Mouse (Mus musculus) kidney, postnatal 25 days (tissue): ENCODE measurements around the gene Rtp4.

ENCODE experiments used
- DNase-seq, 2 experiments: peaks; one replicate each; pipeline ENCODE4 v3.0.0; 2021; ENCODE audit warnings: mixed read lengths in 2 of 2

Gene Rtp4

DNA sequence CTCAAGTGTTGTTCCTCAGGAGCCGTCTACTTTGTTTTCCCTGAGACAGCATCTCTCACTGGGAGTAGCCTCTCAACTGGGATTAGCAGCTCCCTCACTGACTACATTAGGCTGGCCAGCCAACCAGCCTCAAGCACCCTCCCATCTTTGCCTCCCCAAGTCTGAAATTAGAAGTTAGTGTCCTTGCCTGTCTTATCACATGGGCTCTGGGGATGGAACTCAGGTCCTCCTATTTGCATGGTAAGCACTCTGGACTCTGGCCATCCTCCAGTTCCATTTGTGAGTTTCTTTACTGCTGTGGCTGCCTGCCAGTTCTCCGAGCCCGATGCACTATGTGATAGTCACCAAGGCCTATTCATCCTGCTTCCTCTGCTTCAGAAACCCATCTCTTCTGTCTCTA, 4.3 kb upstream of the Rtp4 start:
- DNase-seq: peak; percentile 89

DNA sequence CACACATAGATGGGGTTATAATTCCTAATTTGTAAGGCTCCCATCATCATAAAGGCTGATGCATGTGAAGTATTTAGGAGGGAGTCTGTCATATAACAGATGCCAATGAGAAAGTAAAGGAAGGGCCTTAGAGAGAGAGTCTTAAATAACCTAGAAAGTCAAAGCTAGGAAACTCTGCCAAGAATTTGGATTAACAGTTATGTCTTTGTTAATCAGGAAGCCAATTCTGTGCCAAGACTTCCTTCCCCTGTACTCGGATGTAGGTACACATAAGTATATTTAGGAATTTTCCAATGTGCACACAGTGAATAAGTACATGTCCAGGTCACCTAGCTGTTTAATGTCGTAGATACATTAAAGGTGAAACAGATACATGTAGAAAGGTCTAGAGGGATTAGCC, 3.5 kb upstream of the Rtp4 start:
- DNase-seq: no peak

DNA sequence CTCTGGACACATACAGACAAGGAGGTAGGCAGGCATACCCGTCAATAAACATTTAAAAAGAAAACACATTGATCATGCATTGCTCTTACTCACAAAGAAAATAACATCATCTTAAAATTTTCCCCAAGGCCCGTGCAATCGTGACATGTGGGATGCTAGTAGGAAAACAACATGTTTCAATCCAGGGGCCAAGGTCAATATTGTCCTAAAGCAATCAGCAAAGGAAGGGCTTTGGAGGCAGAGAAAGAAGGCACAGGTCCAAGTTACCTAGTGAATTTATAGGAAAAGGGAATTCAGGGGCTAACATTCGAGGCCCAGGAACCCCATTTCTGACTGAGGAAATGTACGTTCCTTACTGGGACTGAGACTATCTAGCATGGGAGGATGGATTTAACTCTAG, 2.9 kb upstream of the Rtp4 start:
- DNase-seq: no peak

DNA sequence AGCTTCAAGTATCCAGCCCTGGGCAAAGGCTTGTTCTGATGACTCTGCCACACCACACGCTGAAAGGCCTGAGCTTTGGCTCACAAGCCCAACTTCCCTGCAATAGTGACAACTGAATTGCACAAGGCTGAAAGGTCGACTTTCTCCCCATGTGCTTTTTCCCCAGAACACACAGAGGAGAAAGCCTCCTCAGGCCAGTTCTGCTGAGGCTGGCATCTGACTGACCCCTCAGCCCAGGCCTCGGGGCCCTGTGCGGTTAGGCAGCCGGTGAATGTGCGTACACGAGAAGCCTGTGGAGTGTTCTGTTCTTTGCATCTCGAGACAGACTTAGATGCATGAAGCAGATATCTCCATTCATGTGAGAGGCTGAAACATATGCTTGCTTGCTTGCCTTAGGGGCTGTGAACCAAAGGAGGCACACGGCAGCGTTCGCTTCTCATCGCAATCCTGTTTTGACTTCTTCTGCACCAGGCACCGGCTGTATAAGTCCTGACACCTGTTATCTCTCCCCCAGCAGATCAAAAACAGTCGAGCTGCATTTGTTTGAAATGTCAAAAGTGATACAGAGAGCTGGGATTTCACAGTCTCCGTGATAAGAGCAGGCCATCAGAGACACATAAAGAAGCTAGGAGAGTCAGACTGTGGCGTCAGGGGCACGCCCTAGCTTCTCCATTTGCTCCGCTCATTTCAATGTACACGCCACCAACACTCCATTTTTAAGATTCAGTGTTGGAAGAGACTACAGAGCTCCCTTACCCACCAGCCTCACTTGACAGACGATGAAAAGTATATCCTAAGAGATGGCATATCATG, 2.1 kb upstream of the Rtp4 start:
- peak in 1 of 2 experiments; percentile 52 for DNase-seq

DNA sequence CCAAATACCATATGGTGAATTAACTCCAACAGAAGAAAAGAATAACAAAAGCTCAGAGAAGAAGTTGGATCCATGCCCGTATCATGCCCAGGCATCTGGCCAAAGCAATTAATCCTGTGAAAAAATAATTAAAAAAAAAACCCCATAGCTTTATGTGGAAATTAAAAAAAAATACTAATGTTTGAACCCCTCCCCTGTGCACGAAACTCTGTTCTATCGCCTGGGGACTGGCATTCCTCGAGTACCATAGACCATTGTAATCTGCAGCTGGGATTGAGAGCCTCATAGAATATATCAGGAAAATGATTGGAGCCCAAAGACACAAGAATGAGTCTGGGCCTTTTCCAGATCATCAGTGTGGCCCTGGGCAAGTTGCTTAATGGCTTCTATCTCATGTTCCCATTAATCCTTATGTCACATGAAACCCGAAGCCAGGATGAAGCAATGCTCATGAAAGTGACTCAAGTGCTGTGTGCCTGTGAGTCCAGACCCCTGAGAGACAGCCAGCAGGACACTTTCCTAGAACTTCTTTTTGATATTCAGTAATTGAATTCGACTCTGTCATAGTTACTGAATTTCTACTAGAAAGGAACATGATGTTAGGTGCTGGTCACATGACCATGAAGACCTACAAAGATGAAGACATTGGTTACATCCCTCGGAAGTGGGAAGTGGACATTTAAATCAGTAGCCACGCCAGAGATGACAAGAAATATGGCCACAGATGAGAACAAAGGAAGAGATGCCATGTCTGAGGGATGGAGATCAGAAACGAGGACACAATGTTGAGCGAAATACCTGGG, 1.3 kb upstream of the Rtp4 start:
- DNase-seq: no peak

GRCm38 (mm10) chr16:23519771-23520170, 320 bp upstream of the Rtp4 start:
- no peak for DNase-seq

DNA sequence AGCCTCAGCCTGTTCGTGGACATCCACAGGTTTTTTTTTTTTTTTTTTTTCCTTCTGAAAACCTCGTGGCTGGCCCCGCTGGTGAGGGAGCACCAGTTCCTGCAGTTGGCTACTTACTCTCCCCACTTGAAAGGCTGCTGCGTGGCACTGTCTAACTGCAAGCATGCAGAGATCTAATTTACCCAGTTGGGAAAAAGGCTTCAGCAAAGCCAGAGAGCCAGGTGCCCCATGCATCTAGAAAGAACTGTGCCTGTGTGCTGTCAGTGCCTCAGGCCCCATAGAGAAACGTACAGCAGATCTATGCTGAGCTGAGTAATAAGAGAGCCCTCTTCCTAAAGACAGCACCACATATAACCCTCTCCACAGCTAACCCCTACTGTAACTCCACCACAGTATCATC, 1.0 kb downstream of the Rtp4 start:
- DNase-seq: no peak

- no peak for DNase-seq
Observed at GRCm38 (mm10) chr16:23522081-23522480, 2.0 kb downstream of the Rtp4 start.

- DNase-seq: no peak
Observed at GRCm38 (mm10) chr16:23529186-23529585, 9.1 kb downstream of the Rtp4 start.

DNA sequence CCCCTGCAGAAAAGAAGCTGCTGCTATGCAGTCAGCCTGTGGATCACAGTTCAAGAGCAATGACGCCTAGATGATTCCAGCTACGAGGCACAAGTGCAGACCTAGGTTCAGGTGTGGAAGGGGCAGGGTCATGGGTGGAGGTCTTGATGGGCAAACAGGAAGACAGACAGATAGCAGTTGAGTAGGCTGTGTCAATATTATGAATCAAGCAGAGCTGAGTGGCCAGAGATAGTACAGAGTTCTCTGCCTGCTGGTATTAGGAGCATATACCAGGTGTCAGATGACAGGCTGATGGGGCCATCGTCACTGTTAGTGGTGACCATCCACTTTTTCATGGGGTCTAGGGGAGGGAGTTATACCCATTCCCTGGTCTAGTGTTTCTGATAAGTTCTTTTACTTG, 13.6 kb downstream of the Rtp4 start:
- DNase-seq: no peak

GRCm38 (mm10) chr16:23541046-23541445, 21.0 kb downstream of the Rtp4 start:
- no peak for DNase-seq

GRCm38 (mm10) chr16:23542866-23543265, 22.8 kb downstream of the Rtp4 start:
- no peak for DNase-seq

- no peak for DNase-seq
Observed at GRCm38 (mm10) chr16:23544361-23544760, 24.3 kb downstream of the Rtp4 start.

DNA sequence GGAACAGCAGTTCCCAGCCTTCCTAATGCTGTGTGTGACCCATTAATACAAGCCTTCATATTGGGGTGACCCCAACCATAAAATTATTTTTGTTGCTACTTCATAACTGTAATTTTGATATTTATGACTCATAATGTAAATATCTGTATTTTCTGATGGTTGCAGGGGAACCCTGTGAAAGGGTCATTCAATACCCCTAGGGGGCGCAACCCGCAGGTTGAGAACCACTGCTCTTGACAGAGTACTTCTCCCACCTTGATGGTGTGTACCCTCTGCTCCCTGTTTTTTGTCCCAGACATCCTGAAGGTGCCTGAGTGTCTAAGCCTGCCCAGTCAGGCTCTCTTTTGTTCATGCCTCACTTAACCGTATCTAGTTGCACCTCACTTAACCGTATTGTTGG, 27.7 kb downstream of the Rtp4 start:
- DNase-seq: no peak

DNA sequence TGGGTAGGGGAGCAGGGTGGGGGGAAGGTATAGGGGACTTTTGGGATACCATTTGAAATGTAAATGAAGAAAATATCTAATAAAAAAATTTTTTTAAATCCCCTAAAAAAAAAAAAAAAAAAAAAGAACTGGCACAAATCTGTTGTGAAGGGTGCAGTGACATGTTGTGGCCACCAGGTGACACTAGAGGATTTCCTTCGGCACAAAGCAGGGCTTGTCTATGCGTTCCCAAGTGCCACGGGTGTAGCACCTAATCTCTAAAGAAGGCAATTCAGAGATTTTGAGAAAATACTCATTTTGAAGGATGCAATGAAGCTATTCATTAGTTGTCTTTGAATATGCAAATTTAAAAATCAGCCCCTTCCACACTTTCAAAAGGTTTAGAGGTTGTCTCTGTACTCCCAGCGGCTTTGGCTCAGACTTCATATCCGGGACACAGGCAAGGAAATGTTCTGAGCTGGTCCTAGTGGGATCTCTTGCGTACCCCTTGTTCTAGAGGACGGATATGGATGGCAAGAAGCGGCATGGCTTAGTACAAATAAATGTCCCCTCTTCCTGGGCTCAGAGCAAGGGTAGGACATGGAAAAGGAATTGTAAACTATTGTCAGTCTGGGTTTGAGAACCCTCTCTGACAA, 30.4 kb downstream of the Rtp4 start:
- peak; percentile 66 to 77 for DNase-seq

GRCm38 (mm10) chr16:23550981-23551582, 31.0 kb downstream of the Rtp4 start:
- no peak for DNase-seq

GRCm38 (mm10) chr16:23554673-23555072, 34.6 kb downstream of the Rtp4 start:
- no peak for DNase-seq

DNA sequence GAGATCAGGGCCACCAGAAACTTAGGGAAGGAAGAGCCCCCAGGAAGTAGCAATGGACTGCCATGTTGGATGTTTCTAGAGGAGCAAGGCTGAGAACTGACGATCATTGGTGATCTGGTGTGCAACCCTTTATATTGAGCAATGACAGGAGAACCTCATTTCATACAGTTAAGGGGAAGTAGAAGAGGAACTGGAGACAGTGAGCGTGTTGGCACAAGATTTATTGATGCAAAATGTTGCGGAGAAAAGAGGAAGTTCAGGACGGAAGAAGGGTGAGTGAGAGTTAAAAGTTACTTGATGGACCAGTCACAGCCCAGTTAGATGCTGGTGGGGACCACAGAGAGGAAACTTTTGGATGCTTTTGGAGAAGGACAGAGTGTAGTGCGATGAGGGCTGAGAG, 37.1 kb downstream of the Rtp4 start:
- no peak for DNase-seq

GRCm38 (mm10) chr16:23557669-23558068, 37.6 kb downstream of the Rtp4 start:
- DNase-seq: no peak

GRCm38 (mm10) chr16:23568369-23568958, 48.4 kb downstream of the Rtp4 start:
- DNase-seq: no peak

DNA sequence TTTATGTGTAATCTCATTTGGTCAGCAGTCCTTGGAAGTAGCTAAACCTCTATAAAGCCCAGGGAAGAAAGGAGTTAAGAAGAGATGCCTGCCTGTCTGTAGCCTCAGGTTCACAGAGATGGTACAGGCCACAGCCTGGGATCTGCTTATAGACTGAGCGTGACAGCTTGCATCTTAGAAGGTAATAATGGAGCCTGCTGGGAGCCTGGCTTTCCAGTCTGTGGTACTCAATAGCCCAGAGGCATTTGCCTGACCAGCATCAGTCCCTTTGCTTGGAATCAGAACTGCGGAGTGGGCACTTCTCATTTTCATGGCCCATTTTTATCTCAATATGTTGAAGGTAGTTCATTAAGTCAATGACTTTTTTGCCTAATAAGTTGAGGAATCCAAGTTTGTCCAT, 54.5 kb downstream of the Rtp4 start:
- DNase-seq: no peak

DNA sequence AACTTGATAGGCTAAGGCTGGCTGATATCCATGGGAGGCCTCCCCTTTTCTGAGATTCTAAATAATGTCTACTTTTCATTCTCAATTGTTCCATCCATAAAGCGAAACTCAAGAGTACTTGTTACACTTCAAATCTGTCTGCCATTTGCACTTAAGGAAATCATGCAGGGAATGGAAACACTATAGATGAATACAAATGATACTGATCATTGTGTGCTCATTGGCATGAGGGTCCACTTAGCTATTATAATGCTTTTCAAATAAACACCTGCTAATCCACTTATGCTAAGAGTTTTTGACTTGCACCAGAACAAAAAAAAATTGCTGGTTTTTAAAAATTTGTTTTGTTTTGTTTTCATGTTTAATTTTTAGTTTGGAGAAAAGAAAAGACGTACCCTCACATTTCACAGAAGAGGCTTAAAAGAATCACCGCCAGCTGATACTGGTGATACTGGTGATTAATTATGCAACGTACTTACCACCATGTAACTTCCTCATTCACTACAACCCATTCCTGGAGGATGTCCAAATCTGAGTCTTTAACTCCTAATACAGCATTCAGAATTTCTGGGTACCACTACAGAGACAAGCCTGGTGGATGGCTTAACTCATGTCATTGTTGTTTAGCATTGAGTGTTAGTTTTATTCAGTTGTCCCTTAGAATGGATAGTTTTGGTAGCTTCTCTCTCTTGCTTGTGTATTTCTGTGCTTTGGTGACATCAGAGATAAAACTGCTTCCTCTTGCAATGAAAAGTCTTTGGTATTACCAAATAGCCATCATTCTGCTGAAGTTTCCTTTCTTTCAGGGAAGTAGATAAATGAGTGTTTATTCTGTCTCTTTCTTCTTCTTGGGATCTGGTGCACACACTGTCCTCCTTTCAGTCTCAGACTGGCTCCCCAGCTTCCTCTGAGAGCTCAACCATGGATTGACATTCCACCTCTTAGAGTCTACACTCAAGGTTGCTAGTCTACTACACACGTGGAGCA, 71.3 kb downstream of the Rtp4 start:
- DNase-seq: no peak
